Mouse (Mus musculus) liver, embryonic 16.5 days (tissue): Measurements from ENCODE around the gene Cacng4. TPM values are rescaled to one million over a fixed set of nuclear protein-coding genes. Genes with fewer than 3 reads are reported as not detected.

Experiments used
- ATAC-seq: fragments of 200-750 bp; cut with Nextera tagmentation; 2 replicates; pipeline ENCODE4 v1.8.0; 2017; ENCODE audit warnings: low read depth, mild to moderate bottlenecking, moderate number of reproducible peaks, moderate library complexity
- H3K27ac ChIP-seq: fragments of 300-500 bp; sonication (generic); 2 replicates; pipeline ENCODE4 v1.5.1; 2014; ENCODE audit warnings: mild to moderate bottlenecking, low read length
- H3K27me3 ChIP-seq: fragments of 300-500 bp; sonication (generic); 2 replicates; pipeline ENCODE4 v1.6.1; 2014; ENCODE audit warnings: low read depth, low read length, mixed read lengths; ENCODE audit not compliant: control insufficient read depth, insufficient read depth
- H3K36me3 ChIP-seq: fragments of 300-500 bp; sonication (generic); 2 replicates; pipeline ENCODE4 v1.6.1; 2014; ENCODE audit warnings: mild to moderate bottlenecking; ENCODE audit not compliant: control insufficient read depth, insufficient read depth
- H3K4me1 ChIP-seq: fragments of 300-500 bp; sonication (generic); 2 replicates; pipeline ENCODE4 v1.6.1; 2014; ENCODE audit warnings: low read depth, low read length, mixed read lengths; ENCODE audit not compliant: control insufficient read depth
- H3K4me2 ChIP-seq: fragments of 300-500 bp; sonication (generic); 2 replicates; pipeline ENCODE4 v1.6.1; 2014; ENCODE audit warnings: low read depth, low read length, mixed read lengths
- H3K4me3 ChIP-seq: fragments of 300-500 bp; sonication (generic); 2 replicates; pipeline ENCODE4 v1.5.1; 2014; ENCODE audit warnings: low read depth, mild to moderate bottlenecking, low read length
- H3K9ac ChIP-seq: fragments of 300-500 bp; sonication (generic); 2 replicates; pipeline ENCODE4 v1.6.1; 2014; ENCODE audit warnings: low read depth, low read length
- H3K9me3 ChIP-seq: fragments of 300-500 bp; sonication (generic); replicated peaks from 2 replicates; pipeline ENCODE4 v1.6.1; 2016; ENCODE audit warnings: low read length; ENCODE audit not compliant: control insufficient read depth
- WGBS: fragments of 180-500 bp; shearing (Covaris S2); extraction: QIAGEN DNeasy Blood & Tissue Kit; methylation state at CpG from one replicate; pipeline ENCODE4 v1.1.7; 2014; ENCODE audit not compliant: insufficient replicate concordance; 5-methylcytosine and 5-hydroxymethylcytosine counted together
- polyA plus RNA-seq: library from polyadenylated mRNA; unstranded; fragments of >200 nt; fragmentation: Nextera tagmentation; extraction: Ambion mirVana; gene quantifications from 2 replicates; pipeline ENCODE4 v1.2.1, GENCODE M21; 2015

Cacng4 gene
- polyA plus RNA-seq, 1 experiment from 2014 or later, result 0.05 TPM

DNA sequence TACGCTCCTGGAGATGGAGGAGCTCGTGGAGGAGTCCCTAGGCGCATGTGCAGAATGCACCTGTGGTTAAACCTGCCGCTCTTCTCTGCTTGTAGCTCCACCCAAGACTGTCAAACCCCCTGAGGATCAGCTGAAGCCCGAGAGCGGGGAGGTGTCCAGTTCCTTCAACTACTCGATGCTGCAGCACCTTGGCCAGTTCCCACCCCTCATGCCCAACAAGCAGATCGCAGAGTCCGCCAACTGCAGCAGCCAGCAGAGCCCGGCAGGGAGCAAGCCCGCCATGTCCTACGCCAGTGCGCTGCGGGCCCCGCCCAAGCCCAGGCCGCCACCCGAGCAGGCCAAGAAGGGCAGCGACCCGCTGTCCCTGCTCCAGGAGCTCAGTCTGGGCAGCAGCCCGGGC lies 108.1 kb downstream of the Cacng4 start:
- H3K4me2 ChIP-seq, result no peak overlapping the region
- no peaks in the 10 kb centered on the region for H3K4me1 ChIP-seq
- ATAC-seq, result no peak
- no peak overlapping the region for H3K4me3 ChIP-seq
- H3K27me3 ChIP-seq, result no peaks in the 10 kb centered on the region
- no peak overlapping the region for H3K27ac ChIP-seq
- 87% methylated on average over 20 of the region's 20 CpGs for WGBS
- peaks cover 6% of the 10 kb centered on the region for H3K36me3 ChIP-seq
- no peak overlapping the region for H3K9ac ChIP-seq
- no peaks in the 10 kb centered on the region for H3K9me3 ChIP-seq

DNA sequence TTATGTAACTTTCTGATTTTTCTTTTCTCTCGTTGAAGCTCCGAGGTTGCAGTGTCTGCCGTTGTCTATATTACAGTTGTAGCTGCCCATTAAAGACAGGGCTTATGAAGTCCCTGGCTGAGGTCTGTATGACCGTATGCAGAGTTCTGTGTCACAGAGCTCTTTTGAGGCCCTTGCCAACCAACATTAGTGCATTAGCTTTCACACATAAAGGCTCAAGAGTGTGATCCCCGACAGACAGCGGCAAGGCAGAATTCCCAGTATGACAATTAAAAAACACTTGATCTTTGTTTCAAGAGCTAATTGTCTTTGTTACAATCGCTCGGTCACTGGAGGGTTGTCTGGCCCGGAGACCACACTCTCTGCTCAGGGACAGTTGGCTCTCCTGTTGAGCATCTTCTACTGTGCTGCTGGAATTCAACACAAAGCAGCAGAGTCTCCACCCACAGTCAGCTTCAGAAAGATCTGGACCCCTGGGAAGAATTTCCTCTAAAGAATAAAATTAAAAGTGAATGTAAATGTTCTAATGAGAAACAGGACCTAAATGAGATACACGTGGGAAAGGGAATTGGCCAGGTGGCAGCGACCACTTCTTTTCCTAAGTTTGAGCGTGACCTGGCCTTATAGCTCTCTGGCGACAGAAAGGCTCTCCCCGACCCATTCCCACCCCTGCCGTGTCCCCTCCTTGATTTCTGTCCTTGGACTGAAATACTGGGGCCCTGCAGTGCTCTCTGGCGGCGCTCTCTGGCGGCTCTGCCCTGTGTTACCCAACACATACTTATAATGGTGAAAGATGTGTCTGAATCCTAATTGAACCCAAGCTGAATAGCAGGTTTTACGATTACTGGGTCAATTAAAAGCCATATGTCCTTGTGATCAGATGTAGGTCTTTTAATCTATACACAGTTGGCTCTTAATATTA lies 110.6 kb downstream of the Cacng4 start:
- no peak overlapping the region for H3K4me3 ChIP-seq
- H3K9me3 ChIP-seq, result no peaks in the 10 kb centered on the region
- 82% methylated on average over 19 of the region's 19 CpGs for WGBS
- H3K4me2 ChIP-seq, result no peak overlapping the region
- peaks cover 6% of the 10 kb centered on the region for H3K36me3 ChIP-seq
- ATAC-seq, result no peak
- H3K9ac ChIP-seq, result no peak overlapping the region
- H3K4me1 ChIP-seq, result no peaks in the 10 kb centered on the region
- H3K27me3 ChIP-seq, result no peaks in the 10 kb centered on the region
- H3K27ac ChIP-seq, result no peak overlapping the region

DNA sequence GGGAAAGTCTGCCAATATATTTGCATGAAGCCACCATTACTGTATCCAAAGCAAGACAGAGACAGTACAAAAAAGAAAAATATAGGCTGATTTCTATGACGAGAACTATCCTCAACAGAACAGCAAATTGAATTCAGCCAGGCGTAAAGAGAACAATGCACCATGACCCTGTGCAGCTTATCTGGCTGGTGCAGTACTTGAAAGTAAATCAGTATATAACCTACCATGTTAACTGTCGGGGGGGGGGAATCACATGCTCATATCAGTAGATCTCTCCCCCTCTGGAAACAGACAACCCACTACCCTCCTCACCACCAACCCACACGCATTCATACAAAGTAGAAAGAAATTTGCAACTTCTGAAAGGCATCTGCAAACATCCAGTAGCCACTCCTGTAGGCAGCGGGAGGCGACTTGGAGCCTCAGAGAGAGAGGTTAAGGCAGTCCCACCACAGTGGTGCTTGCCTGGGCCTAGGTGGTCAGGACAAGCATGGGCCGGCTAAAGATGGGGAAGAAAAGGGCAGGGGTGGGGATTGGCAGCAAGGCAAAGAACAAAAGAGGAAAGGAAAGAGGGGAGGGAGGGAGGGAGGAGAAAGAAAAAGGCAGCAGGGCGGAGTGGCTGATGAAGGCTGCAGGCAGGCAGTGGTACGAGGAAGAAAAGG lies 111.5 kb downstream of the Cacng4 start:
- ATAC-seq, result no peak
- Histone ChIP-seq H3K4me2 (no peak overlapping the region), H3K4me1 (no peaks in the 10 kb centered on the region), H3K9ac (no peak overlapping the region), H3K27ac (no peak overlapping the region), H3K27me3 (no peaks in the 10 kb centered on the region), H3K36me3 (peaks cover 6% of the 10 kb centered on the region), H3K4me3 (no peak overlapping the region), H3K9me3 (no peaks in the 10 kb centered on the region)
- 70% methylated on average over 9 of the region's 9 CpGs for WGBS

Other genes with a start within 250 kb of the Cacng4 start
- 5.8 and 7.1 TPM in 2 replicates for gene Helz, start 246.6 kb downstream of the Cacng4 start, polyA plus RNA-seq
- gene Cacng1, start 78.0 kb downstream of the Cacng4 start, polyA plus RNA-seq, result 0.98 and 2.0 TPM in 2 replicates
- gene Cacng5, start 120.5 kb upstream of the Cacng4 start, polyA plus RNA-seq, result 0.02 and 0.05 TPM in 2 replicates